Mouse (Mus musculus) liver, adult 2 months (tissue): ENCODE results near the gene Glo1. TPM values are rescaled to one million over a fixed set of nuclear protein-coding genes. Genes with fewer than 3 reads are reported as not detected.

Experiments
- DNase-seq: peaks from one replicate; pipeline ENCODE4 v3.0.0-alpha.2; 2011; ENCODE audit warnings: low read depth, low spot score; ENCODE audit errors: extremely low read depth
- H3K27ac ChIP-seq: fragments of 200-500 bp; replicated peaks from 2 replicates; pipeline ENCODE4 v1.5.1; 2012; ENCODE audit warnings: low read depth, mild to moderate bottlenecking, control low read depth, inconsistent platforms, low read length; ENCODE audit not compliant: insufficient read depth
- H3K27me3 ChIP-seq: fragments of 200-500 bp; 2 replicates; pipeline ENCODE4 v1.6.1; 2012; ENCODE audit warnings: mild to moderate bottlenecking, moderate library complexity, low read length, inconsistent platforms; ENCODE audit not compliant: control insufficient read depth, insufficient read depth
- H3K36me3 ChIP-seq: fragments of 200-500 bp; 2 replicates; pipeline ENCODE4 v1.6.1; 2012; ENCODE audit warnings: low read length, inconsistent platforms; ENCODE audit not compliant: control insufficient read depth, insufficient read depth
- H3K4me1 ChIP-seq: fragments of 200-500 bp; 2 replicates; pipeline ENCODE4 v1.6.1; 2011; ENCODE audit warnings: low read length; ENCODE audit not compliant: control insufficient read depth, insufficient read depth
- H3K4me3 ChIP-seq: fragments of 200-500 bp; 2 replicates; pipeline ENCODE4 v1.5.1; 2011; ENCODE audit warnings: low read depth, mild to moderate bottlenecking, control low read depth, low read length, moderate library complexity; ENCODE audit not compliant: insufficient read depth
- H3K79me2 ChIP-seq: fragments of 200-500 bp; 2 replicates; pipeline ENCODE4 v1.6.1; 2012; ENCODE audit warnings: inconsistent platforms, mild to moderate bottlenecking, low read length, moderate library complexity; ENCODE audit not compliant: control insufficient read depth, insufficient read depth
- H3K9ac ChIP-seq: fragments of 200-500 bp; 2 replicates; pipeline ENCODE4 v1.6.1; 2012; ENCODE audit warnings: low read depth, mild to moderate bottlenecking, control low read depth, inconsistent platforms, low read length
- CTCF ChIP-seq: fragments of 200-500 bp; IDR thresholded peaks from 2 replicates; pipeline ENCODE4 v1.5.1; 2011; ENCODE audit warnings: low read depth, low read length, control low read depth
- POLR2A ChIP-seq: fragments of 200-500 bp; IDR thresholded peaks from 2 replicates; pipeline ENCODE4 v1.6.1; 2011; ENCODE audit warnings: low read length, control low read depth; ENCODE audit not compliant: insufficient read depth; ENCODE audit errors: extremely low read depth
- WGBS: fragments of 180-500 bp; shearing (Covaris S2); methylation state at CpG from one replicate; pipeline ENCODE4 v1.1.7; 2018; 5-methylcytosine and 5-hydroxymethylcytosine counted together
- polyA plus RNA-seq: library from polyadenylated mRNA; depleted of rRNA; stranded (reverse); fragments of >200 nt; gene quantifications from 2 replicates; pipeline ENCODE4 v1.2.3, GENCODE M21; 2012
- total RNA-seq: library from RNA; depleted of rRNA; stranded (reverse); fragments of >200 nt; gene quantifications from 2 replicates; pipeline ENCODE4 v1.2.3, GENCODE M21; 2014

Gene Glo1
- total and polyA plus RNA-seq, 2 experiments: 239 to 384 TPM

DNA sequence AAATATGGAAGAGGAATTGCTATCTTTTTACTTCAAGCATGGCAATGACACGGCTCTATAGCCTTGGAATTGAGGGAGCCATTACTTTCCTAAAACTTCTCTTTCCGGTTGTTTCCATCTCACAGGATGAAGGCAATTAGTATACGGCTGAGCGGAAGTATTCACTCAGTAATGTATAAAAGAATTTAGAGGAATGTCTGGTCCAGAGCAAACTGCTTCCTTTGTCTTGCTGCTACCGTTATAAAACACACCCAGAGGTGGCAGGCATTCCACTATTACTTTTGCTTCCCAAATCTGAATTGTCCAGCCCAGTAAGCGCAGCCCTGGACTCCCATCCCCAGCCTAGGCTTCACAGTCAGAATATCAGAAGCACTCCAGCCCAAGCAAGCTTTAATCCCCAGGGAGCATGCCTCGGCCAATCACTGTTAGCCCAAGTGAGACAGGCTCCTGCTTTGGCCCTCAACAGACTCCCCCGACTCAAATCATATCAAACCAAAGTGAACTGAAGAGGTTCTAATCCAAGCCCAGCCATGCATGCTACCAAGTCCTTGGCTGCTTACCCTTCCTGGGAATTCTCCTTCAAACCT lies 18.7 kb downstream of the Glo1 start:
- H3K79me2 ChIP-seq: peaks cover 45% of the 10 kb centered on the region
- peak overlapping the region; percentile 34 for H3K27ac ChIP-seq
- no peak for DNase-seq
- peaks cover 34% of the 10 kb centered on the region for H3K4me1 ChIP-seq
- H3K36me3 ChIP-seq: peaks cover 10% of the 10 kb centered on the region; the same call in 1 of the 2 replicates
- peak overlapping the region; percentile 41; the same call in 1 of the 2 replicates for H3K9ac ChIP-seq
- H3K4me3 ChIP-seq: no peak overlapping the region
- 72% methylated on average over 8 of the region's 8 CpGs for WGBS
- TF ChIP-seq CTCF: no peak
- no peak for TF ChIP-seq POLR2A
- no peaks in the 10 kb centered on the region for H3K27me3 ChIP-seq

DNA sequence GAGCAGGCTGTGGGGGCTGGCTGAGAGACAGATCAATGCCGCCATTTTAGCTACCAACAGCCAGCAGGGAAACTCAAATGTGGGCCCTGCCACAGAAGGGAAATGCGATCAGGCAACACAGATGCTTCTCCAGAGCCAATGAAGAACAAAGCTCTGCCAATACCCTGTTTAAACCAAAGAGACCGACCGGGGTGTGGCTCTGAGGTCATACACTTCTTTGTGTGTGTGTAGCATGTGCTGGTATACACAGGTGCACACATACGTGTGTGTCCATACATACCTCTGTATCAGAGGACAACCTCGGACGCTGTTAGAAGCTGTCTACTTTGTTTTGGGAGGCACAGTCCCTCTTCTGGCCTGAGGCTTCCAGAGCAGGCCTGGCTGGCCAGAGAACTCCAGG lies 19.3 kb downstream of the Glo1 start:
- H3K4me1 ChIP-seq: peaks cover 41% of the 10 kb centered on the region
- WGBS: 46% methylated on average over 7 of the region's 7 CpGs
- TF ChIP-seq POLR2A (no peak), CTCF (no peak)
- peak overlapping the region; percentile 34 for H3K27ac ChIP-seq
- H3K4me3 ChIP-seq: no peak overlapping the region
- peaks cover 45% of the 10 kb centered on the region for H3K79me2 ChIP-seq
- no peaks in the 10 kb centered on the region for H3K27me3 ChIP-seq
- peaks cover 14% of the 10 kb centered on the region; the same call in 1 of the 2 replicates for H3K36me3 ChIP-seq
- DNase-seq: peak; percentile 60
- H3K9ac ChIP-seq: peak overlapping the region; percentile 24; the same call in 1 of the 2 replicates

DNA sequence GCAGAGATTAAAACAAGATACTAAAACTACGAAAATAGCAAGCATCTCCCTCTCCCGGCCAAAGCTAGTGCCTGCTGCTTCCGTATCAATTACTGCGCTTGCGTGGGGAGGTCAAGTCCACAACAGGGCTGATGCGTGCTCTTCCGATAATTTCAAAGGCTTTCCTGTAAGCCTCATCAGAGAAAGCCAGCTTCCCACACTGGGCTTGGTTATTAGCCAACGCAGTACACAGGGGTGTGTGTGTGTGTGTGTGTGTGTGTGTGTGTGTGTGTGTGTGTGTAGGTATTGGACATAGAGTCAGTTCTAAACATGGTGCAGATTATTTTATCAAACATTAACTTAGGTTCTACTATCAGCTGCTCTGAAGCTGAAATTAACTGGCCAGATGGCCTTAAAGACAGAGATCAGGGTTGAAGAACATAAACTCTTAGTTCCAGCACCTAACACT lies 20.0 kb downstream of the Glo1 start:
- TF ChIP-seq POLR2A (no peak), CTCF (peak; percentile 51)
- Histone ChIP-seq H3K27me3 (no peaks in the 10 kb centered on the region), H3K36me3 (peaks cover 14% of the 10 kb centered on the region; the same call in 1 of the 2 replicates), H3K27ac (peak overlapping the region; percentile 74), H3K4me3 (peak overlapping the region; percentile 9; the same call in 1 of the 2 replicates), H3K4me1 (peaks cover 42% of the 10 kb centered on the region), H3K79me2 (peaks cover 42% of the 10 kb centered on the region), H3K9ac (peak overlapping the region; percentile 1)
- WGBS: 21% methylated on average over 8 of the region's 8 CpGs
- DNase-seq: peak; percentile 91

DNA sequence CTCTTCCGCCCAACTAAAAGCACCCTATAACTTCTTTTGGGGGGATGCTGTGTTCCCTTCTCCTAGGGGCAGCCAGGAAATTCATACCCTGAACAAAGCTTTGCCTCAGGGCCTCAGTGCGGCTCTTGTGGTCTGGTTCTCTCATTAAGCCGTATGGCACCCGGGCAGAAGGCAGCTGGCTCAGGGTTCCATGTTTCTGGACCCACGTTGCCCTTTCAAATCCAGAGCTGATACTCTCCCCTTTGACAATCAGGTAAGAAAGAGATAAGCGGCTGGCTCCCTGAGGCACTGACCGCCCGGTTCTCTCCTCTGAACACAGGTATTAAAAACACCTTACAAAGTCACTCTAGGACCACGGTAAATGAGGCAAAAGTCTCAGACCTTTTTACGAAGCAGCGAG lies 20.5 kb downstream of the Glo1 start:
- peak overlapping the region; percentile 74 for H3K27ac ChIP-seq
- WGBS: 59% methylated on average over 11 of the region's 11 CpGs
- TF ChIP-seq POLR2A: no peak
- no peak for TF ChIP-seq CTCF

DNA sequence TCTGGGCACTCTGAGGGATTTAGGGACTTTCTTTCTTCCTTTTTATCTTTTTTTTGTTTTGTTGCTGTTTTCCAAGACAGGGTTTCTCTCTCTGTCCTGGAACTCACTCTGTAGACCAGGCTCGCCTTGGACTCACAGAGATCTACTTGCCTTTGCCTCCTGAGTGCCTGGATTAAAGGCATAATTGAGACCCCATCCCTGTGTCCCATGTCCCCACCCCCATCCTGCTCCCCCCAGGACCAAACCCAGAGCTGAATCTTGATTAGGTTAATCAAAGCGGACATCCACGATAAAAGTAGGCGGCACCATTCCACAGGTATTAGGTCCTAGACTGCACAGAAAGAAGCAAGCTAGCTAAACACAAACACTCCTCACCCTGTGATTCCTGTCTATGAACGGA lies 21.7 kb downstream of the Glo1 start:
- Histone ChIP-seq H3K27me3 (no peaks in the 10 kb centered on the region), H3K4me1 (peaks cover 42% of the 10 kb centered on the region), H3K9ac (no peak overlapping the region), H3K4me3 (no peak overlapping the region), H3K79me2 (peaks cover 45% of the 10 kb centered on the region), H3K36me3 (peaks cover 21% of the 10 kb centered on the region; the same call in 1 of the 2 replicates), H3K27ac (no peak overlapping the region)
- WGBS: 87% methylated on average over 5 of the region's 5 CpGs
- DNase-seq: no peak
- no peak for TF ChIP-seq CTCF
- no peak for TF ChIP-seq POLR2A

More for the DNA sequence above, 20.5 kb downstream of the Glo1 start:
- no peak overlapping the region; the same call in 1 of the 2 replicates for H3K4me3 ChIP-seq
- peak overlapping the region; percentile 44; the same call in 1 of the 2 replicates for H3K9ac ChIP-seq
- H3K4me1 ChIP-seq: peaks cover 42% of the 10 kb centered on the region
- H3K27me3 ChIP-seq: no peaks in the 10 kb centered on the region
- H3K36me3 ChIP-seq: peaks cover 17% of the 10 kb centered on the region; the same call in 1 of the 2 replicates
- DNase-seq: no peak
- peaks cover 45% of the 10 kb centered on the region for H3K79me2 ChIP-seq

DNA sequence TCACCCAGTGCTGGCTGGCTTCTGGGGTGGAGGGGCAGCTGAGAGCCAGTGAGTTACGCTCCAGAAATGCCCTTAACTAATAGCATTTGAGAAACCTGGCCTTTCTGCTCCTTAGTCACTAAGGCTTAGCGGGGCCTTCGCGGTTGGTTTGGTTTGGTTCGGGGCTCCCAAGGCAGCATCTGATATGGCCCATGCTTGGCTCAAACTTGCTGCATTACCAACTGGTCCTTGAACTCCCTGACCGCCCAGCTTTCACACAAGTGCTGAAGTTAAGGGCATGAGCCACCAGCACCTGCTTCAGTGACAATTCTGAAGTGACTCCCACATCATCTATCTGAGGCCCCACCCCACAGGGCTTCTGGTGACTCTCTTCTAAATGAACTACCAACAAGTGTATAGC lies 22.4 kb downstream of the Glo1 start:
- DNase-seq: peak; percentile 30
- Histone ChIP-seq H3K79me2 (peaks cover 40% of the 10 kb centered on the region), H3K4me3 (no peak overlapping the region), H3K36me3 (peaks cover 21% of the 10 kb centered on the region; the same call in 1 of the 2 replicates), H3K4me1 (peaks cover 38% of the 10 kb centered on the region), H3K27ac (no peak overlapping the region), H3K9ac (no peak overlapping the region), H3K27me3 (no peaks in the 10 kb centered on the region)
- WGBS: 70% methylated on average over 6 of the region's 6 CpGs
- TF ChIP-seq POLR2A (no peak), CTCF (no peak)
